Mouse (Mus musculus): ENCODE data around the gene Ttc39a.

Gene Ttc39a

DNA sequence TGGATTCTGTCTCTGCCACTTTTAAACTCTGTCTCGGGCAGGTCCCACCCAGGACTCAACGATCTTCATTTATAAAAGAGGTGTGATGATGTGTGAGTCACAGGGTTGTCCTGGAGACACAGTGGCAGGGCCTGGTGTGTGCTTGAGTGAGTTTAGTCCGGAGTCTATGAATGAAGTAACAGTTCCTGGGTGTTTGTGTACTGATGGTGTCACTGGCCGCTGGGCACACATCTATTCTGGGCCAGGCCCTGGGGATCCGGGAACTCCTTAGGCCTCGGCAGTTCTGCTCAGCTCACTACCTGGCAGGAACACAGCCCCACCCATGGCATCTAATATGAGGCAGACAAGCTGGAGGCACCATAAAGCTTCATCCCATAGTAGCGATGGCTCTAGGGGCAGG, 15.2 kb downstream of the Ttc39a start:
- DNase-seq: no peak

GRCm38 (mm10) chr4:109422436-109422835, 16.0 kb downstream of the Ttc39a start:
- no peak for DNase-seq

GRCm38 (mm10) chr4:109423438-109423837, 17.0 kb downstream of the Ttc39a start:
- DNase-seq: no peak

DNA sequence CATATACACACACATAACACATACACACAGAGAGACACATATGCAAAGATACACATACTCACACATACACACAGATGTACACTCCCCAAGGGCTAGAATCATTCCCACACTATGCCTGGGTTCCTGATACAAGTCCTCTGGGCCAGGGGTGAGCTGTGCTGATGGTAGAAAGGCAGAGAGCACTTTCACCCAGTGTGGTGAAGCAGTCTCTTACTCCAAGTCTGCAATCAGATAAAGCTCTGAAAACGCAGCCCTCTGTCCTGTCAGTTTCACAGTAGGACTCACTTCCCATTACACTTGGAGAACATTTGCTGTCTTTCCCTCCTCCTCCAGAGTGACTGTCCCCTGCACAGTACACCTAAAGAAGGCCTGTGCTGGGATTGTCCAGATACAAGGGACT, 20.6 kb downstream of the Ttc39a start:
- no peak for DNase-seq

DNA sequence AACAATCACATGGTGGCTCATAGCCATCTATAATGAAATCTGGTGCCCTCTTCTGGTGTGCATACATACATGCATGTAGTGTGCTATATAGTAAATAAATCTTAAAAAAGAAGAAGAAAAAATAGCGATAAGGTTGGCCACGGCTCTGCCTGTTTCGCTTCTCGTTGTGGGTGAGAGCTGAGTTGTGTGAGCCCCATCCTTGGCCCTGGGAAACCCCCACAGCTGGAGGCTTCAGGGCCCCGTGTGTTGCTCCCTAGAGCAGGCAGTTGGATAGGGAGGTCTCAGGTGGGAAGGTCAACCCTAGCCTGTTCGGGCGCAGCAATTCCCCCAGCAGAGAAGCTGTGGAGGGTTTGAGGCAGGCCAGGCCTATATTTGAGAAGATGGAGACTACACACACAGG, 23.8 kb downstream of the Ttc39a start:
- DNase-seq: no peak

GRCm38 (mm10) chr4:109430854-109431253, 24.4 kb downstream of the Ttc39a start:
- peak; percentile 53 to 58 for DNase-seq

- DNase-seq: no peak
Measured at GRCm38 (mm10) chr4:109432668-109433375, 26.4 kb downstream of the Ttc39a start.

DNA sequence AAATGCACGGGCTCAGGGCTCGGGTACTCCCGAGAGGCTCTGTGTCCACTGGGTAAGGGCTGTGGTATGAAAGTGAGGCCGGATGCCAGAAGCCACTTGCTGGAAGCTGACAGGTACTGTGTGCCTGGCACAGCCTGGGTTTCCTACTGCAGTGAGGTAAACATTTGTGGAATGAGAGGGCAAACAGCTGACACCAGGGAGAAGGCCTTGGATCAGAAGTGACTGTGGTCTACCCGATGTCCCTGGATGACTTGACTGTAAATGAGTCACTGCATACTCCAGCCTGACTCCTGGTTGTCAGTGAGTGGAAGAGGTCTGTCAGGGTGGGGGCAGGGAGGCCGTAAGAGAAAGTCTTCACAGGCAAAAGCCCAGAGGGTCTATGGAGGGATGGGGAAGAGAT, 27.2 kb downstream of the Ttc39a start:
- no peak for DNase-seq

DNA sequence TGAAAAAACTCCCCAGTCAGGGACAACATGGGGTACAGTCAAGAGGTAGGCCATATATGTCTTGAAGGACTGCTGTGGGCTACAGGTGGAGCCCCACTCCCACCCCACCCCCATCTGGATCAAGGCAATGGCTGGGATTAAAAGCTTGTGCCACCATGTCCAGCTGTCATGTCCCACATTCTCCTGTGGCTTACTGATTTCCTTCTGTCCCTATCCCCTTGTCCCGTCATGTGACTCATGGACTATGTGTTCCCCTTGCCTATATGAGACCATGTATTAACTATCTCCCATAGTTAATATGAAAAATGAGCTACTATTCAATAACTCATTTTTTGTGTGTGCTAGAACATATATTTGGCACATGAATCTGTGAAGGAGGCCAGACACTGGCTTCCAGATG, 27.8 kb downstream of the Ttc39a start:
- DNase-seq: no peak

DNA sequence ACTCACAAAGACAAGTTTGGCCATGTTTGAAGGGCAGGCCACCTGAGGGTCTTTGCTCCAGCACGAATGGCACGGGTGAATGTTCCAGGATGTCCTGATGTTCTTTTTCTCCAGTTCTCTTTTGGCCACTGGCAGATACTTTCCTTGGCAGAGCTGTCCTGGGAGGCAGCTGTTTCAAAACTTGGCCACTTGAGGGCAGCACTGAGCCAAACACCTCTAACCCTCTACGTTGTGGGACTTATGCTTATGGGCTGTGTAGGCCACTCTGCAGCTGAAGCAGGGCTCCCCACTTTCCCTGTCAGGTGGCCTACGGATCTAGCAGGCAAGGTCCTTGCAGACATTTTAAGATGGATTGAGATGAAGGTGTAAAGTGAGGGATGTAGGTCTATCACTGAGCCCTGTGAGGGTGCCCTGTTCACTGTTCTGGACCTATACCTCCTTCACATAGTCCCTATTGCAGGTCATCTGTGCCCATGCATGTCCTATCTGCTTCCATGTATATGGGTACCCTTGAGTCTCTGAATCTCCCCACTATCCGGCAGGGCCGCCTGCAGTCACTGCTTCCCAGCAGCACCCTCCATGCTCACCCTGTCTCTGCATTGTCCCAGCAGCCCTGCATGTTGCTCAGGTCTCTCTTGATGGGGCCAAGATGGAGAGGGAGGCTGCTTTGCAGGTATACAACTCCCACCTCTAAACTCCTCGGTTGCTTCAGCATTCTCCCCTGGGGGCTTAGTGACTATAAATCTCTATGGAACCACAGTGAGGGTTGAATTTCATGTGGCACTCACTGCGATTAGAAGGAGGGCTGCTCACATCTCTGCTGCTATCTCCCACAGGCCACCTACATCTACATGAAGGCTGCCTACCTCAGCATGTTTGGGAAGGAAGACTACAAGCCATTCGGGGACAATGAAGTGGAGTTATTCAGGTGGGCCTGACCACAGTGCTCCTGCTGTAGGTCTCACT, 31.8 kb downstream of the Ttc39a start:
- DNase-seq: peak; percentile 50 to 54

GRCm38 (mm10) chr4:109439101-109439500, 32.7 kb downstream of the Ttc39a start:
- no peak for DNase-seq

DNA sequence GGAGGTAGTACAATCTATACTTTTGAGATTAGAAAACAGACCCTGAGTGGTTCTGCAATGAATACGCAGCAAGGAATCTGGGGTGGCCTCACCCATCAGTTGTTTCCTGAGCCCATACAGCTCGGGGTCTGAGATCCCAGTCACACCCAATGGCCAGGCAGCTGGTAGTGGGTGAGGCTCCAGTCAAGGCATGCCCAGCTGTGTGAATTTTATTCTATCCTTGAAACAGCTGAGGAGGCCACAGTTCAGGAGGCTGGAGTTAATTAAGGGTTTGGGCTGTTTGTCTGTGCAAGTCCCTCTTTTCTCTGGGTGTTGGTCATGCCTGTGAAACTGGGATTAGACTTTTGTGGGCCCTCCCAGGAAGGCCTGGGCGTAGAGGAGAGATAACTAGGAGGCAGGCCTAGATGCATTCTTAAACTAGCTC, 33.4 kb downstream of the Ttc39a start:
- DNase-seq: no peak

DNA sequence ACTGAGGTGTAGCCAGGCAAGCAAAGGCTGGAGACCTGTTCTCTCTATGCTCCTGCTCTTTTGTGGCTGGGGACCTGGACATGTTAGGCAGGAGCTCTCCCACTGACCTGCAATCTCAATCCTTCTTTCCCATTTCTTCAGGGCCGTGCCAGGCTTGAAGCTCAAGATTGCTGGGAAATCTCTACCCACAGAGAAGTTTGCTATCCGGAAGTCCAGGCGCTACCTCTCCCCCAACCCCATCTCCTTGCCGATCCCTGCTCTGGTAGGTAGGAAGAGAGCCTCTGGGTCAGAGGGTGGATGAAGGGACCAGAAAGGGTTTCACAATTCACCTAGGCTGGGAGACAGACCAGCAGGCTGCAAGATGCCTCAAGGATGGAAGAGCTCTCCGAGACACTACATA, 34.0 kb downstream of the Ttc39a start:
- no peak for DNase-seq

DNA sequence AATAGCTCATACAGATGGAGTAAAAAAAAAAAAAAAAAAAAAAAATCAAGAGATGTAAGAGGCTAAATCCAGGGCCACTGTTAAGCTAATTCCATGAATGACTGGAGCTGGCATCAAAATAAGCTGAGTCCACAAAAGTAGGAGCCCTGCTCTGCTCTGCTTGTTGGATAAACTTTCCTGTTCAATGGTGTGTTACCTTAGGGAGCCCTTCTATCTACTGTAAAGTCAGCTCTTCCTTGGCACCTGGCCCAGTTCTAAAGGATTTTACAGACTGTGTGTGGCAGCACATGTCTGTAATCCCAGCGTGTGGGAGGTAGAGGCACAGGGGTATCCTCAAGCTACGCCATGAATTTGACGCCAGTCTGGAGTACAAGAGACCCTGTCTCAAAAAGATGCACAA, 34.6 kb downstream of the Ttc39a start:
- no peak for DNase-seq

- DNase-seq: no peak
Measured at GRCm38 (mm10) chr4:109442126-109442525, 35.7 kb downstream of the Ttc39a start.

GRCm38 (mm10) chr4:109442649-109443048, 36.2 kb downstream of the Ttc39a start:
- DNase-seq: no peak

DNA sequence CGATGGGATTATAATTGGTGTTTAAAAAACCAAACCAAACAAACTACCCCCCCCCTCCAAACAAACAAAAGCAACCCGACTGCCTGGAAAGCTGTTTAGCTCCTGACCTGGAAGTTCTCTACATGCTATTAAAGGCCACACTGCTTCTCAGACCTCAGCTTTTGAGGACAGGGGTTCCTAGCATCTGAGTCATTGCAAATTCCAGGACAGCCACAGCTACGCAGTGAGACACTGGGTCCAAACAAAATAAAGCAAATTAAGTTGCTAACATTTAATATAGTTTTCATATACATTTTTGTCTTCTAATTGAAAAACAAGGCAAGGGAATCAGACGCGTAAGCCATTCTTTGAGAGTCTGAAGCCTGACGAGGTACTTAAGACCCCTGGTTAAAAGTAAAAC, 38.0 kb downstream of the Ttc39a start:
- DNase-seq: no peak

DNA sequence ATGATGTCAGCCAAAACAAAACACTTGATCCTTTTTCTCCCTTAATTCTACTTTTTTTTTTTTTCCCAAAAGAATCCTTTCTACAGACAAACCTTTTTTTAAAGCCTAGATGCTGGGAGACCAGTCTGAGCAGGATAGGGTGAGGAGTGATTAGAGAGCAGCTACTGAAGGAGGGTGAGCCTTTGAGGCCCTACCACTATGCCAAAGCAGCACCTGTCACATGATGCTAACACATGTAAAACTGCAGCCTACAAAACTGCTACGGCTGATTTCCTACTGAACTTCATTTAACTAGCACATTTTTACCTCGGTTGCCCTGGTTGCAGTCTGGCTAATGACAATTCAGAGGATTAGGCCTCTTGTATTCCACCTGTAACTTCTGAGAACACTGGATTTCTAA, 38.5 kb downstream of the Ttc39a start:
- DNase-seq: no peak

DNA sequence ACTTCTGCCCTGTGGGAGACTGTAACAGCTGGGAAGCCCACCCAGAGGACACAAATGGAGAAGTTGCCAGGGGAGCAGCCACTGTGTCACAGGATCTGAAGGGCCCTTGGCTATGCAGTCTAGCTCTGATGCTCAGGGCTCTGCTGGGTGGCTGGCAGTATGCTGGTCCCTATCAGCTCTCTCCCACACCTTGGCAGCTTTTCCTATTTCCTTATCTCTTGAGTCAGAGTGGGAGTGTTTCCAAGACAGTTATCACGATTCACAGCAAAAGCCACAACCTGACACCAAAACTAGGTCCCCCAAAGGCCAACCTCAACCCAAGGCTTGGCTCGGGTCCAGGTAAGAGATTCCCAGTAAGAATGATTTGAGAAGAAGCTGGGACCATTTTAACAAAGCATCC, 39.0 kb downstream of the Ttc39a start:
- no peak for DNase-seq

GRCm38 (mm10) chr4:109445956-109446355, 39.5 kb downstream of the Ttc39a start:
- no peak for DNase-seq

DNA sequence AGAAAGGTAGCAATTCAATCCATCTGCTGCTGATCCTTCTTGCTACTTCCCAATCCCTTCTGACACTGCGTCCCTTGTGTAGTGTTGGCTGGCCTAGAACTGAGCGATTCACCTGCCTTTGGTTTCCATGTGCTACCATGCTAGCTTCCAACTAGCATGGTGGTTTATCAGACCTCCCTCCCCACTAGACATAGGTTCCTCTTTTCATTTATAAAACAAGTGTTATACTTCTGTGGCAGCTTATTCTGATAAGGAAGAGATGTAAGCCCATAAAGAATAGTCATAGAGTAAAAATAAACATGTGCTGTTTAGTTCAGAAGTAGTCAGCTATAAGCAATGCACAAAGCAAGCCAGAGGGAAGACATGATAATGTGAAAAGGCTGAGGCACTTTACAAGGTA, 42.1 kb downstream of the Ttc39a start:
- DNase-seq: no peak

GRCm38 (mm10) chr4:109456821-109457220, 50.4 kb downstream of the Ttc39a start:
- DNase-seq: no peak

DNA sequence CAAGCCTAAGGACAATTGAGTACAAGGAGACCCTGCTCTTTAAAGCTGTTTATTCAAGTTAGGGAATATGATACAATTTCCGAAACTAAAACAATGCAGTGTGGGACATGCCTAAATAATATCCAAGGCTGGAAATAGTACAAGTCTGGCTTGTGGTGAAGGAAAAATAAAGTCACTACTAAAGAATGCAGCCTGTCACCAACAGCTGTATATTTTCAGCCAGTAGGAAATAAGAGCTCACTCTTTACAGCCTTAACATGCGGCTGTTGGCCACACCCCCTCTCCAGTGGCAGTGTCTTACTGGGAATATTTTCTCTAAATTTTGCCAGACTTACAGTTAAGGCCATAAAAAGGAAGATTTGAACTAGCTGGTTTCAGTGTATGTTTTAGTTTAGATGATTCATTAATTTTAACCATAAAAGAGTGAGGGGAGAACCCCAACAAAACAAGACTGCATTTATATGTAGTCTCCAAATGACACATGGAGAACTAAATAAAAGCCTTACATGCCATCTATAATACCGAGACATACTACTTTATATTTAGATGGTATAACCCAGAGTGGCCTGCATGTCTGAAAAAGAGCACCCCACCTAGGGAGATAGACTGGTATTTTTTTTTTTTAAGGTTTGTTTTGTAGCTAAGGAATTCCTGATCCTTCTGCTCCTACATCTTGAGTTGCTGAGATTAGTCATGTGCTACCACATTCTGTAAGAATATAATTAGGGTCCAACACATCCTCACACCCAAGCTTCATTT, 54.2 kb downstream of the Ttc39a start:
- DNase-seq: no peak
